Mouse (Mus musculus) liver, postnatal 0 days (tissue): ENCODE data around the gene Nup35. TPM values are rescaled to one million over a fixed set of nuclear protein-coding genes. Genes with fewer than 3 reads are reported as not detected.

ENCODE experiments used
- ATAC-seq: fragments of 200-750 bp; cut with Nextera tagmentation; 2 replicates; pipeline ENCODE4 v1.8.0; 2017; ENCODE audit warnings: mild to moderate bottlenecking, moderate library complexity
- DNase-seq: peaks from one replicate; pipeline ENCODE4 v3.0.0-alpha.2; 2016
- H3K27ac ChIP-seq: fragments of 300-500 bp; sonication (generic); 2 replicates; pipeline ENCODE4 v1.5.1; 2014; ENCODE audit warnings: antibody characterized with exemption, moderate library complexity, mild to moderate bottlenecking, low read depth
- H3K27me3 ChIP-seq: fragments of 300-500 bp; sonication (generic); 2 replicates; pipeline ENCODE4 v1.6.1; 2014; ENCODE audit warnings: low read length, control low read depth, mixed read lengths; ENCODE audit not compliant: insufficient read depth
- H3K36me3 ChIP-seq: fragments of 300-500 bp; sonication (generic); replicated peaks from 2 replicates; pipeline ENCODE4 v1.6.1; 2014; ENCODE audit warnings: mild to moderate bottlenecking, control low read depth, low read length, moderate library complexity, mixed read lengths; ENCODE audit not compliant: insufficient read depth
- H3K4me1 ChIP-seq: fragments of 300-500 bp; sonication (generic); 2 replicates; pipeline ENCODE4 v1.6.1; 2014; ENCODE audit warnings: antibody characterized with exemption, mild to moderate bottlenecking, control low read depth; ENCODE audit not compliant: insufficient read depth
- H3K4me2 ChIP-seq: fragments of 300-500 bp; sonication (generic); 2 replicates; pipeline ENCODE4 v1.6.1; 2014; ENCODE audit warnings: low read depth, mild to moderate bottlenecking, low read length, moderate library complexity, mixed read lengths
- H3K4me3 ChIP-seq: fragments of 300-500 bp; sonication (generic); 2 replicates; pipeline ENCODE4 v1.5.1; 2014; ENCODE audit warnings: low read depth, low read length
- H3K9ac ChIP-seq: fragments of 300-500 bp; sonication (generic); replicated peaks from 2 replicates; pipeline ENCODE4 v1.6.1; 2014; ENCODE audit warnings: mild to moderate bottlenecking, moderate library complexity
- H3K9me3 ChIP-seq: fragments of 300-500 bp; sonication (generic); 2 replicates; pipeline ENCODE4 v1.6.1; 2016; ENCODE audit warnings: mild to moderate bottlenecking, control low read depth, low read length, mixed read lengths
- CTCF ChIP-seq: sonication (generic); IDR thresholded peaks from 2 replicates; pipeline ENCODE4 v1.5.1; 2016; ENCODE audit warnings: antibody characterized with exemption, low read depth
- EP300 ChIP-seq: IDR thresholded peaks from 2 replicates; pipeline ENCODE4 v1.6.1; 2016; ENCODE audit warnings: antibody characterized with exemption, low read depth, mild to moderate bottlenecking
- WGBS: fragments of 180-500 bp; shearing (Covaris S2); extraction: QIAGEN DNeasy Blood & Tissue Kit; methylation state at CpG from one replicate; pipeline ENCODE4 v1.1.7; 2014; ENCODE audit not compliant: insufficient replicate concordance; 5-methylcytosine and 5-hydroxymethylcytosine counted together
- polyA plus RNA-seq: library from polyadenylated mRNA; unstranded; fragments of >200 nt; fragmentation: Nextera tagmentation; extraction: Ambion mirVana; gene quantifications from 2 replicates; pipeline ENCODE4 v1.2.1, GENCODE M21; 2015

Gene Nup35
- 10.6 and 11.7 TPM in 2 replicates for polyA plus RNA-seq

- Histone ChIP-seq H3K27ac (peak within 1 kb of the TSS; percentile 64), H3K9me3 (no peaks in the 10 kb centered on the region)
- WGBS, result 2% methylated on average over 21 of the region's 21 CpGs
Observed at GRCm38 (mm10) chr2:80616854-80617737, at the start of gene Nup35, which contains the start of gene Dusp19. Gene Nup35, plus strand, starts transcription at chr2:80617236. Gene Dusp19, plus strand, starts transcription at chr2:80617045.

GRCm38 (mm10) chr2:80567411-80567810 is 49.6 kb upstream of the Nup35 start:
- Histone ChIP-seq H3K9me3 (no peaks in the 10 kb centered on the region), H3K4me2 (no peak overlapping the region), H3K4me1 (no peaks in the 10 kb centered on the region), H3K36me3 (no peaks in the 10 kb centered on the region), H3K4me3 (no peak overlapping the region), H3K27me3 (no peaks in the 10 kb centered on the region), H3K9ac (no peak overlapping the region), H3K27ac (no peak overlapping the region)
- no peak for ATAC-seq
- WGBS, result 85% methylated on average over 4 of the region's 4 CpGs
- no peak for DNase-seq
- no peak for TF ChIP-seq CTCF
- TF ChIP-seq EP300, result no peak

More at GRCm38 (mm10) chr2:80616854-80617737, at the start of gene Nup35, which contains the start of gene Dusp19:
- DNase-seq (peak; percentile 90), ATAC-seq (peak; percentile 99)
- H3K9ac ChIP-seq, result peak within 1 kb of the TSS; percentile 59
- H3K4me3 ChIP-seq, result peak within 1 kb of the TSS; percentile 70
- H3K27me3 ChIP-seq, result no peaks in the 10 kb centered on the region
- H3K4me2 ChIP-seq, result peak within 1 kb of the TSS; percentile 90
- H3K4me1 ChIP-seq, result peaks cover 3% of the 10 kb centered on the region; the same call in 1 of the 2 replicates
- TF ChIP-seq EP300 (no peak), CTCF (no peak)
- no peaks in the 10 kb centered on the region for H3K36me3 ChIP-seq

GRCm38 (mm10) chr2:80570656-80571055 is 46.4 kb upstream of the Nup35 start:
- Histone ChIP-seq H3K9ac (no peak overlapping the region), H3K4me1 (no peaks in the 10 kb centered on the region), H3K9me3 (no peaks in the 10 kb centered on the region), H3K27me3 (no peaks in the 10 kb centered on the region), H3K4me2 (no peak overlapping the region), H3K27ac (no peak overlapping the region), H3K36me3 (no peaks in the 10 kb centered on the region), H3K4me3 (no peak overlapping the region)
- DNase-seq (no peak), ATAC-seq (no peak)
- 69% methylated on average over 4 of the region's 4 CpGs for WGBS
- TF ChIP-seq CTCF (no peak), EP300 (no peak)

GRCm38 (mm10) chr2:80577286-80577685 is 39.8 kb upstream of the Nup35 start:
- Histone ChIP-seq H3K4me1 (peaks cover 6% of the 10 kb centered on the region; the same call in 1 of the 2 replicates), H3K36me3 (no peaks in the 10 kb centered on the region), H3K9me3 (no peaks in the 10 kb centered on the region), H3K4me3 (no peak overlapping the region), H3K9ac (no peak overlapping the region), H3K27me3 (peaks cover 6% of the 10 kb centered on the region; the same call in 1 of the 2 replicates), H3K27ac (0 out of 2 replicates have a peak overlapping the region, but pooled peaks have one; percentile 29), H3K4me2 (no peak overlapping the region)
- ATAC-seq, result no peak
- DNase-seq, result no peak
- TF ChIP-seq EP300 (no peak), CTCF (no peak)
- 76% methylated on average over 1 of the region's 1 CpGs for WGBS

GRCm38 (mm10) chr2:80579253-80579891 is 37.7 kb upstream of the Nup35 start:
- TF ChIP-seq EP300 (no peak; the same call in 1 of the 2 replicates), CTCF (no peak)
- no peak overlapping the region for H3K27ac ChIP-seq
- H3K4me3 ChIP-seq, result peak overlapping the region; percentile 2; the same call in 1 of the 2 replicates
- H3K27me3 ChIP-seq, result peaks cover 14% of the 10 kb centered on the region
- H3K4me2 ChIP-seq, result peak overlapping the region; percentile 62
- H3K9me3 ChIP-seq, result no peaks in the 10 kb centered on the region
- DNase-seq (no peak), ATAC-seq (no peak)
- H3K36me3 ChIP-seq, result no peaks in the 10 kb centered on the region
- WGBS, result 20% methylated on average over 6 of the region's 6 CpGs
- 0 out of 2 replicates have a peak overlapping the region, but pooled peaks have one; percentile 34 for H3K9ac ChIP-seq
- peaks cover 6% of the 10 kb centered on the region; the same call in 1 of the 2 replicates for H3K4me1 ChIP-seq
